Mouse (Mus musculus): ENCODE measurements at regions not wholly inside any gene's neighbourhood (a gene's known extent, or its start where the extent isn't known, plus 50 kb on each side); places are given as distances from the start of the nearest gene placed in this dataset.

- Histone ChIP-seq H3K36me3 (ENCODE audit: control insufficient read depth, insufficient read depth, low read length) (no peaks in the 10 kb centered on the region), H3K4me3 (ENCODE audit: low read depth, low read length) (no peak overlapping the region), H3K4me1 (ENCODE audit: control insufficient read depth, insufficient read depth, low read length) (peaks cover 6% of the 10 kb centered on the region; the same call in 1 of the 2 replicates), H3K27me3 (replicated peaks; ENCODE audit: control insufficient read depth, insufficient read depth, low read length) (no peaks in the 10 kb centered on the region), H3K4me2 (ENCODE audit: low read depth, low read length) (no peak overlapping the region), H3K27ac (replicated peaks; ENCODE audit: low read depth, low read length) (no peak overlapping the region), H3K9me3 (ENCODE audit: control insufficient read depth, low read length) (no peaks in the 10 kb centered on the region), H3K9ac (ENCODE audit: low read depth, low read length) (no peak overlapping the region)
- ATAC-seq (ENCODE audit: low read depth): no peak
- no peak for DNase-seq (ENCODE audit: low spot score)
- 64% methylated on average over 2 of the region's 2 CpGs for WGBS
Measured at GRCm38 (mm10) chr7:130046086-130046485, 454.4 kb downstream of the Wdr11 start.

- peaks cover 6% of the 10 kb centered on the region; the same call in 1 of the 2 replicates for H3K4me1 ChIP-seq (ENCODE audit: control insufficient read depth, insufficient read depth, low read length)
- ATAC-seq (ENCODE audit: low read depth) (no peak), DNase-seq (ENCODE audit: low spot score) (peak; percentile 65)
- H3K4me3 ChIP-seq (ENCODE audit: low read depth, low read length): no peak overlapping the region
- no peak overlapping the region for H3K9ac ChIP-seq (ENCODE audit: low read depth, low read length)
- WGBS: 61% methylated on average over 11 of the region's 11 CpGs
- no peaks in the 10 kb centered on the region for H3K27me3 ChIP-seq (replicated peaks; ENCODE audit: control insufficient read depth, insufficient read depth, low read length)
- no peaks in the 10 kb centered on the region for H3K36me3 ChIP-seq (ENCODE audit: control insufficient read depth, insufficient read depth, low read length)
- no peak overlapping the region for H3K4me2 ChIP-seq (ENCODE audit: low read depth, low read length)
- no peaks in the 10 kb centered on the region for H3K9me3 ChIP-seq (ENCODE audit: control insufficient read depth, low read length)
- H3K27ac ChIP-seq (replicated peaks; ENCODE audit: low read depth, low read length): peak overlapping the region; percentile 61
Measured at GRCm38 (mm10) chr7:130047293-130048034, 455.8 kb downstream of the Wdr11 start.

DNA sequence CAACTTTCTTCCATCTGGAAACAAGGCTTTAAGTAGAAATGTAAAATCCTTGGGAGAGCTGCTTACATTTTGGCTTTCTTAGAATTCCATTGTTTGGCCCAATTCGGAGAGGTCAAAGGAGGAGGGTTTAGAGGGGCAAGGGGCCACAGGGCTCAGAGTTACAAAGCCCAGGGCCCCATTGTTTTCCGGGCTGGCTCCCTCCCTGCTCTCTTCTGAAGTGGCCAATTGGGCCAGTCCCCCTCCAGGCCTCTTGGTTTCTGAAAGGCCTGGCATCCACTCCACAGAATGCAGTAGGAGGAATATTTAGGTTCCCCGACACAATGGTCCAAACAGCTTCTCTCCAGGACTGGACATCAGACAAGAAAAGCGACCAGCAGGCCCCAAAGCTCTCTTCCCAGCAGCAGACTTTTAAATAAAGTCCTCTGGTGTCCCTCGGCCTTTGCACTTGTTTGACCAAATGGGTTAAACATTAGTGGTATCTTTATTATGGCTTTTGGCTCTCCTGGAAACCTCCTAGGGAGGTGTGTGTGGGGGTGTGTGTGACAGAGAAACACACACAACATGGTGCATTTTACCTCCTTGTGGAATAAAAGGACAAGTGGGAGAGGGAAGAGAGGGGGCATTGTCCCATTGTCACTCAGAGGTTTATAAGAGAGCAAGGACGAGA is 456.6 kb downstream of the Wdr11 start:
- H3K27me3 ChIP-seq (replicated peaks; ENCODE audit: control insufficient read depth, insufficient read depth, low read length): no peaks in the 10 kb centered on the region
- WGBS: 50% methylated on average over 6 of the region's 6 CpGs
- no peaks in the 10 kb centered on the region for H3K9me3 ChIP-seq (ENCODE audit: control insufficient read depth, low read length)
- no peaks in the 10 kb centered on the region for H3K36me3 ChIP-seq (ENCODE audit: control insufficient read depth, insufficient read depth, low read length)
- peaks cover 6% of the 10 kb centered on the region; the same call in 1 of the 2 replicates for H3K4me1 ChIP-seq (ENCODE audit: control insufficient read depth, insufficient read depth, low read length)
- H3K4me2 ChIP-seq (ENCODE audit: low read depth, low read length): no peak overlapping the region
- peak overlapping the region; percentile 61 for H3K27ac ChIP-seq (replicated peaks; ENCODE audit: low read depth, low read length)
- H3K9ac ChIP-seq (ENCODE audit: low read depth, low read length): no peak overlapping the region
- no peak overlapping the region for H3K4me3 ChIP-seq (ENCODE audit: low read depth, low read length)
- ATAC-seq (ENCODE audit: low read depth): no peak
- no peak for DNase-seq (ENCODE audit: low spot score)

DNA sequence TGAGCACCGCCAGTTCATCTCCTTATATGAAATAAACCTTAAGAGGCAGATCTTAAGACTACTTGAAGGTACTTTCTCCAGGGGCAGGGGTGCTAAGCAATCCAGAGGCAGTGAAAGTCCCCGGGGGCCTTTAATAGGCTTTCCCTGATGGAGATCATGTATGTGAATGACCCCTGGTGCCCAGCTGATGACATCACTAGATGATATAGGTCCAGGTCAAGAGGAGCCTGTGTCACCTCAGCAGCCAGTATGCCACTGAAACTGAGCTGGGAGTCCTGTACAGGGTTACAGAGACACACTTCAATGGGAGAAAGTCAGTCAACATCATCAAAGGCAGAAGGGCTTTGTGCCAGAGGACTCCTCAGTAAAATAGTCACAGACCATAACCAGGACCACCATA is 457.8 kb downstream of the Wdr11 start:
- WGBS: 81% methylated on average over 2 of the region's 2 CpGs
- no peak for DNase-seq (ENCODE audit: low spot score)
- H3K4me2 ChIP-seq (ENCODE audit: low read depth, low read length): no peak overlapping the region
- no peaks in the 10 kb centered on the region for H3K27me3 ChIP-seq (replicated peaks; ENCODE audit: control insufficient read depth, insufficient read depth, low read length)
- no peaks in the 10 kb centered on the region for H3K9me3 ChIP-seq (ENCODE audit: control insufficient read depth, low read length)
- H3K4me3 ChIP-seq (ENCODE audit: low read depth, low read length): no peak overlapping the region
- no peak overlapping the region for H3K9ac ChIP-seq (ENCODE audit: low read depth, low read length)
- H3K4me1 ChIP-seq (ENCODE audit: control insufficient read depth, insufficient read depth, low read length): peaks cover 6% of the 10 kb centered on the region; the same call in 1 of the 2 replicates
- no peak overlapping the region for H3K27ac ChIP-seq (replicated peaks; ENCODE audit: low read depth, low read length)
- H3K36me3 ChIP-seq (ENCODE audit: control insufficient read depth, insufficient read depth, low read length): no peaks in the 10 kb centered on the region
- ATAC-seq (ENCODE audit: low read depth): no peak

DNA sequence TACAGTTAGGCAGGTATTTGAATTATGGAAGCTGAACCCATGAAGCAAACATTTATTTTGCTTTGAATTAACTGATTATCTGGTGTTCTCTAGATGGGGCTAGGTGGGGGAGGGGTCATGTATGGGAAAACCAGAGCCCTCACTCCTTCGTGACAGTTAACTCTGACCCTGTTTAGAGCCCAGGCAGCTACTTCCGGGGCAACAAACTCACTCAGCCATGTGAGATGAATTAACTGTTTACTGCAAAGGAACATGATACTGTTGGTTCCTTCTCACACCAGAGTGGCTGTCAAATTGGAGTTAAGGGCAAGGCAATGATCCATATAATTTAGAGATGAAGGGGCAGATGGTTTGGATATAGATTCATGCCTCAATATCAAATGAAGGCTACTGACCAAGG is 458.5 kb downstream of the Wdr11 start:
- ATAC-seq (ENCODE audit: low read depth) (no peak), DNase-seq (ENCODE audit: low spot score) (no peak)
- no peaks in the 10 kb centered on the region for H3K27me3 ChIP-seq (replicated peaks; ENCODE audit: control insufficient read depth, insufficient read depth, low read length)
- H3K9ac ChIP-seq (ENCODE audit: low read depth, low read length): no peak overlapping the region
- H3K36me3 ChIP-seq (ENCODE audit: control insufficient read depth, insufficient read depth, low read length): no peaks in the 10 kb centered on the region
- peaks cover 6% of the 10 kb centered on the region; the same call in 1 of the 2 replicates for H3K4me1 ChIP-seq (ENCODE audit: control insufficient read depth, insufficient read depth, low read length)
- no peak overlapping the region for H3K4me3 ChIP-seq (ENCODE audit: low read depth, low read length)
- no peaks in the 10 kb centered on the region for H3K9me3 ChIP-seq (ENCODE audit: control insufficient read depth, low read length)
- H3K4me2 ChIP-seq (ENCODE audit: low read depth, low read length): no peak overlapping the region
- WGBS: 14% methylated on average over 2 of the region's 2 CpGs
- no peak overlapping the region for H3K27ac ChIP-seq (replicated peaks; ENCODE audit: low read depth, low read length)

GRCm38 (mm10) chr7:130052376-130052775 is 460.7 kb downstream of the Wdr11 start:
- no peaks in the 10 kb centered on the region for H3K27me3 ChIP-seq (replicated peaks; ENCODE audit: control insufficient read depth, insufficient read depth, low read length)
- 87% methylated on average over 5 of the region's 5 CpGs for WGBS
- no peak overlapping the region for H3K4me3 ChIP-seq (ENCODE audit: low read depth, low read length)
- H3K36me3 ChIP-seq (ENCODE audit: control insufficient read depth, insufficient read depth, low read length): no peaks in the 10 kb centered on the region
- H3K4me1 ChIP-seq (ENCODE audit: control insufficient read depth, insufficient read depth, low read length): peaks cover 6% of the 10 kb centered on the region; the same call in 1 of the 2 replicates
- H3K27ac ChIP-seq (replicated peaks; ENCODE audit: low read depth, low read length): no peak overlapping the region
- no peak overlapping the region for H3K4me2 ChIP-seq (ENCODE audit: low read depth, low read length)
- ATAC-seq (ENCODE audit: low read depth) (no peak), DNase-seq (ENCODE audit: low spot score) (no peak)
- H3K9ac ChIP-seq (ENCODE audit: low read depth, low read length): no peak overlapping the region
- no peaks in the 10 kb centered on the region for H3K9me3 ChIP-seq (ENCODE audit: control insufficient read depth, low read length)

- Histone ChIP-seq H3K27me3 (replicated peaks; ENCODE audit: control insufficient read depth, insufficient read depth, low read length) (no peaks in the 10 kb centered on the region), H3K36me3 (ENCODE audit: control insufficient read depth, insufficient read depth, low read length) (no peaks in the 10 kb centered on the region), H3K4me1 (ENCODE audit: control insufficient read depth, insufficient read depth, low read length) (peaks cover 19% of the 10 kb centered on the region), H3K9me3 (ENCODE audit: control insufficient read depth, low read length) (no peaks in the 10 kb centered on the region), H3K9ac (ENCODE audit: low read depth, low read length) (no peak overlapping the region), H3K27ac (replicated peaks; ENCODE audit: low read depth, low read length) (no peak overlapping the region), H3K4me2 (ENCODE audit: low read depth, low read length) (no peak overlapping the region), H3K4me3 (ENCODE audit: low read depth, low read length) (no peak overlapping the region)
- no peak for ATAC-seq (ENCODE audit: low read depth)
- WGBS: 79% methylated on average over 6 of the region's 6 CpGs
- no peak for DNase-seq (ENCODE audit: low spot score)
Measured at GRCm38 (mm10) chr7:130057708-130058107, 462.5 kb downstream of the Ate1 start.

DNA sequence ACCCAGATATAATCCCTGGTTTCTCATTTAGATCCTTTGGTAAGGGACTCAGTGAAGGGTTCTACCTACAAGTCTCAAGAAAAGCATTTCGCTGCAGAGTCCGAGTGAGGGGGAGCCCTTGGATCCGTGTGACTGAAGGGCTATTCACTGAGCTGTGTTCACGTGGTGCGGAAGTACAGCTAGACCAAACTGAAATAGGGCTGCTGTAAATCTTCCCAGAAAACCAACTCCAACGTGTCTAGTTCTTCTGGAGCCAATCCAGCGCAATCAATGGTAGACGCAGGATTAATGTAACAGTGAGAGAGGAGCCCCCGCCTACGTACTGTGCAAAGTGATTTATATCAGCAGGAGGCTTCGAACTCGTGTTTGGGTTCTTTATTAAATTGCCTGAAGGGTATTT is 461.9 kb downstream of the Ate1 start:
- no peak overlapping the region for H3K27ac ChIP-seq (replicated peaks; ENCODE audit: low read depth, low read length)
- no peak overlapping the region for H3K9ac ChIP-seq (ENCODE audit: low read depth, low read length)
- peaks cover 19% of the 10 kb centered on the region for H3K4me1 ChIP-seq (ENCODE audit: control insufficient read depth, insufficient read depth, low read length)
- DNase-seq (ENCODE audit: low spot score): no peak
- no peak for ATAC-seq (ENCODE audit: low read depth)
- H3K36me3 ChIP-seq (ENCODE audit: control insufficient read depth, insufficient read depth, low read length): no peaks in the 10 kb centered on the region
- no peaks in the 10 kb centered on the region for H3K9me3 ChIP-seq (ENCODE audit: control insufficient read depth, low read length)
- no peaks in the 10 kb centered on the region for H3K27me3 ChIP-seq (replicated peaks; ENCODE audit: control insufficient read depth, insufficient read depth, low read length)
- no peak overlapping the region for H3K4me2 ChIP-seq (ENCODE audit: low read depth, low read length)
- H3K4me3 ChIP-seq (ENCODE audit: low read depth, low read length): no peak overlapping the region
- WGBS: 69% methylated on average over 12 of the region's 12 CpGs
